Mouse (Mus musculus): ENCODE results near the gene Asb6. TPM values are rescaled to one million over a fixed set of nuclear protein-coding genes. Genes with fewer than 3 reads are reported as not detected.

Gene Asb6
- 23.5 and 31.7 TPM in 2 replicates for polyA plus RNA-seq (2012; rRNA removed)

DNA sequence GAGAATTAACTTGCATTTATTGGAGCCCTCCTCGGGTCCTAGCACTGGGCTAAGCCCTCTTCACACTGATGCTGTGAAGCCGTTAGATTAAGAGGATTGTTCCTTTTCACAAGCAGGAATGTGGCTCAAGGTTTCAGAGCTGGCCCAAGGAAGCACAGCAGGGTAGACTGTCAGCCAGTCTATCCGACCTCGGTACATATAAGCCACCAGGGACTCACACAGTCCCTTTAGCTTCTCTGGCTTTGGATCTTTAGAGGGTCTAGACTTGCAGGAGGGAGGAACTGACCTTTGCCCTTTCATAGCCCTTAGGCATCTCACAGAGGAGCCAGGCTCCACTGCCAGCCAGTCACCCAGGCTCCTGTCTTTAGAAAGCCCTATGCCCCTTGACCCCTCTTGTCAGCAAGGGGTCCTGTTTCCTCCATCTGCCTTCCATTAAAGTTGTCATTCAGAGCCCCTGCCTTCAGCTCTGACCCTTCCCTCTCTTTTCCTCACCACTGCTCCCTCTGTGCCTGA is at the start of gene Asb6:
Gene Asb6, minus strand, starts transcription at position 51 of the 513 bp plus-strand sequence.
- Histone ChIP-seq H3K36me3 (ENCODE audit: control insufficient read depth, insufficient read depth, low read length) (peaks cover 2% of the 10 kb centered on the region; the same call in 1 of the 2 replicates), H3K4me1 (ENCODE audit: control insufficient read depth, insufficient read depth, insufficient read length, low read length) (peaks cover 9% of the 10 kb centered on the region), H3K27me3 (ENCODE audit: control insufficient read depth, insufficient read depth, low read length) (no peaks in the 10 kb centered on the region), H3K27ac (ENCODE audit: insufficient read depth, low read depth, low read length) (no peak within 1 kb of the TSS), H3K4me3 (ENCODE audit: low read depth, low read length) (no peak within 1 kb of the TSS)
- WGBS: 52% methylated on average over 4 of the region's 4 CpGs
- no peak for TF ChIP-seq POLR2A (IDR thresholded peaks at IDR 0.05; ENCODE audit: low read depth, low read length)
- TF ChIP-seq CTCF (IDR thresholded peaks at IDR 0.05; ENCODE audit: extremely low read depth, insufficient read length, insufficient replicate concordance, low read depth, low read length): no peak

DNA sequence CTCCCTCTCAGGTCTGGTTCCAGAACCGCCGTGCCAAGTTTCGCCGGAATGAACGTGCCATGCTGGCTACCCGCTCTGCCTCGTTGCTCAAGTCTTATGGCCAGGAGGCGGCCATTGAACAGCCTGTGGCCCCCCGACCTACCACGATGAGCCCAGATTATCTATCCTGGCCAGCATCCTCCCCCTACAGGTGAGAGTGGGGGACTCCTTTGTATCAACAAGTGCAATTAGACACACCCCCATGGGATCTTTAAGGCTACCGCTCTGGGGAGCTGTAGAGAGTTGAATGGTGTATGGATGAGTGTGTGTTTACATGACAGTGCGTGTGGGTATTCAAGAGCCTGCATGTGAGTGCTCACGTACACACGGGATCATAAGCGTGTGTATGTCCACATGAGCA is 49.3 kb upstream of the Asb6 start:
- TF ChIP-seq CTCF (IDR thresholded peaks at IDR 0.05; ENCODE audit: extremely low read depth, insufficient read length, insufficient replicate concordance, low read depth, low read length) (no peak), POLR2A (IDR thresholded peaks at IDR 0.05; ENCODE audit: low read depth, low read length) (no peak)
- Histone ChIP-seq H3K27me3 (ENCODE audit: control insufficient read depth, insufficient read depth, low read length) (no peaks in the 10 kb centered on the region), H3K27ac (ENCODE audit: insufficient read depth, low read depth, low read length) (no peak overlapping the region), H3K4me3 (ENCODE audit: low read depth, low read length) (no peak overlapping the region), H3K4me1 (ENCODE audit: control insufficient read depth, insufficient read depth, insufficient read length, low read length) (no peaks in the 10 kb centered on the region; the same call in 1 of the 2 replicates), H3K36me3 (ENCODE audit: control insufficient read depth, insufficient read depth, low read length) (no peaks in the 10 kb centered on the region)
- 86% methylated on average over 15 of the region's 15 CpGs for WGBS

DNA sequence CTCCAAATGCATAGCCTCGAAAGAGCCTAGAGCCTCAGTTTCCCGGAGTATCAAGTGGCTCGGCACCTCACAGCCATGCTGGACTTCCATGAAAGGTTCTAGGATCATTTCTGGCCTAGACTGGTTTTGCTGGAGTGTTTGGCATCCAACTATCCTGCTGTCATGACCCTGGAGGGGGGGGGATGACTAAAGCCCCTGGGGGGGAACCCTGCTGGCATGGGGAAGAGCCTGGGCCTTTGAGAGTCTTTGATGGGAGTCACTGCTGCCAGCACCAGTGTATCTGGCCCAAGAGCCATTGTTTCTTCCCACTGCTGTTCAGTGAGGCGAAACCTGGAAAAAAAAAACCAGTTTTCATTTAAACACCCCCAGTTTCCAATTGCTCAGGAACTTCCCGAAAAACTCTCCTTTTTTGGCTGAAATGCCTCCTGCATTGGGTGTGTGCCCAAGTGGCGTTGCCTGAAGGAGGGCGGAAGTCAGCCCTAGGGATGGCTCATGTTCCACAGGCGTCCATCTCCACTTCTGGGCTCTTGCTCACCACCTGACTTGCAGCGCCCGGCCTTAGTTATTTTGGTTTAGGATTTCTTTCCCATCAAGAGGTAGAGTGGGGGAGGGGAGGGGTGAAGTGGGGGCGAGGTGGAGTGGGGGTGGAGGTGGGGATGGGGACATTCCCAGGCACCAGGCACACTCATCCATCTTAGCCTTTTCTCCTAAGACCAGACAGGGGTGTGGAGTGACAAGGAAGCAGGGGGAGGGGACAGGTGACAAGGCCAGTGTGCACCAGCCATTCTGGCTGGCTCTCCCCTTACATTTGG is 45.7 kb upstream of the Asb6 start:
- Histone ChIP-seq H3K27ac (ENCODE audit: insufficient read depth, low read depth, low read length) (no peak overlapping the region), H3K36me3 (ENCODE audit: control insufficient read depth, insufficient read depth, low read length) (no peaks in the 10 kb centered on the region), H3K4me3 (ENCODE audit: low read depth, low read length) (no peak overlapping the region), H3K4me1 (ENCODE audit: control insufficient read depth, insufficient read depth, insufficient read length, low read length) (no peaks in the 10 kb centered on the region), H3K27me3 (ENCODE audit: control insufficient read depth, insufficient read depth, low read length) (no peaks in the 10 kb centered on the region)
- TF ChIP-seq POLR2A (IDR thresholded peaks at IDR 0.05; ENCODE audit: low read depth, low read length) (no peak), CTCF (IDR thresholded peaks at IDR 0.05; ENCODE audit: extremely low read depth, insufficient read length, insufficient replicate concordance, low read depth, low read length) (no peak)
- 65% methylated on average over 11 of the region's 11 CpGs for WGBS

DNA sequence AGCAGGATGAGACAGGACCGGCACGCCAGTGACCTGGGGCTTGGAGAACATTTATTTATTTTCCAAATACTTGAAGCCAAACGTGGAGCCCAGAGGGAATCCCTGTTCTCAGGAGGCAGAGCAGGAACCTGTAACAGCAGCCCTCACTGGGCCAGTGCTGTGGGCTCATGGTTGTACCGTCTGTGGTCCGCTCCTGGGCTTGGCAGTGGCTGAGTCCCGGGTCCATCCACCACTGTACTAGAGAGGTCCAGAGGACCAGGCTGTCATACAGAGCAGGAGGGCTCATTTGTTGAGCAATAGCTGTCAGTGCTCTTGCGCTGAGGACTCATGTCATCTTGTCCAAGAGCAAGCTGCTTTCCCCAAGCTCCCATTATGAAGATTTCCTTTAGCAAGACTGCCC is 45.0 kb upstream of the Asb6 start:
- no peaks in the 10 kb centered on the region for H3K4me1 ChIP-seq (ENCODE audit: control insufficient read depth, insufficient read depth, insufficient read length, low read length)
- H3K4me3 ChIP-seq (ENCODE audit: low read depth, low read length): no peak overlapping the region
- no peaks in the 10 kb centered on the region for H3K36me3 ChIP-seq (ENCODE audit: control insufficient read depth, insufficient read depth, low read length)
- H3K27me3 ChIP-seq (ENCODE audit: control insufficient read depth, insufficient read depth, low read length): no peaks in the 10 kb centered on the region
- no peak for TF ChIP-seq CTCF (IDR thresholded peaks at IDR 0.05; ENCODE audit: extremely low read depth, insufficient read length, insufficient replicate concordance, low read depth, low read length)
- TF ChIP-seq POLR2A (IDR thresholded peaks at IDR 0.05; ENCODE audit: low read depth, low read length): no peak
- 70% methylated on average over 7 of the region's 7 CpGs for WGBS
- no peak overlapping the region for H3K27ac ChIP-seq (ENCODE audit: insufficient read depth, low read depth, low read length)

DNA sequence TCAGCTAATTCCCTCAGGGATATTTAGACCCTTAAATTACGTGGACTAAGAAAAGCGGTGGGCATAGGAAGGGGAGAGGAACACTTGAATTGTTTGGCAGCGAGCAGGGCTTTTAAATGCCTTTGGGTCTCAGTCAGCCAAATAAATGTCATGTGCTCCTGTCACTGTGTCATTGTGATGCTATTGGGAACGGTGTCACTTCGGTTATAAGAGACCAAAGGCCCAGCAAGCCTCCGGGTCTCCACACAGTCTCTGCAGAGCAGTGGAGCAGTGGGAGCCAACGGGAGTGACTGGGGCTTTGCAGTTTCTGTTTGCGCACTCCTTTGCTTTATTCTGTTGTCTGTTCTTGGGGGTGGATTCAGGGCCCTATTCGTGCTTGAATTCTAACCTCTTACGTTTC is 44.3 kb upstream of the Asb6 start:
- no peaks in the 10 kb centered on the region for H3K4me1 ChIP-seq (ENCODE audit: control insufficient read depth, insufficient read depth, insufficient read length, low read length)
- no peak for TF ChIP-seq CTCF (IDR thresholded peaks at IDR 0.05; ENCODE audit: extremely low read depth, insufficient read length, insufficient replicate concordance, low read depth, low read length)
- TF ChIP-seq POLR2A (IDR thresholded peaks at IDR 0.05; ENCODE audit: low read depth, low read length): no peak

DNA sequence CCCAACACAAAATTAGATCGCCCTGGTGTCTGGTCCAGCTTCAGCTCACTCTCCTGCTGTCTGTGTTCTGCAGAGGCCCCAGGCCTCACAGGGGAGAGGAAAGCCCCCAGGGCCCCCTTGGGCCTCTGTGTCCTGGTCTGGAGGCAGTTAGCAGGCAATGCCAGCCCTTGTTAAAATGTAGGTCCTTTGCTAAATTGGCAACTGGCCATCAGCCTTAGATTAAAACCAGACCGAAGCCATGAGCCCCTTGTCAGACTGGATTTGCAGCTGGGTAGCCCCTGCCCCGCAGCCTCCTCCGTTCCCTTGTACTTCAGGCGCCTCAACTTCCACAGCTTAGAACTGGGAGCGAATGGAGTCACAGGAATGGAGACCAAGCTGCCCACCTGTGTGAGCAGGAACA is 42.5 kb upstream of the Asb6 start:
- Histone ChIP-seq H3K27ac (ENCODE audit: insufficient read depth, low read depth, low read length) (no peak overlapping the region), H3K4me1 (ENCODE audit: control insufficient read depth, insufficient read depth, insufficient read length, low read length) (no peaks in the 10 kb centered on the region), H3K36me3 (ENCODE audit: control insufficient read depth, insufficient read depth, low read length) (no peaks in the 10 kb centered on the region), H3K27me3 (ENCODE audit: control insufficient read depth, insufficient read depth, low read length) (no peaks in the 10 kb centered on the region), H3K4me3 (ENCODE audit: low read depth, low read length) (no peak overlapping the region)
- WGBS: 80% methylated on average over 6 of the region's 6 CpGs
- TF ChIP-seq POLR2A (IDR thresholded peaks at IDR 0.05; ENCODE audit: low read depth, low read length) (no peak), CTCF (IDR thresholded peaks at IDR 0.05; ENCODE audit: extremely low read depth, insufficient read length, insufficient replicate concordance, low read depth, low read length) (no peak)

More for the DNA sequence above, 44.3 kb upstream of the Asb6 start:
- 56% methylated on average over 10 of the region's 10 CpGs for WGBS
- Histone ChIP-seq H3K27me3 (ENCODE audit: control insufficient read depth, insufficient read depth, low read length) (no peaks in the 10 kb centered on the region), H3K4me3 (ENCODE audit: low read depth, low read length) (no peak overlapping the region), H3K36me3 (ENCODE audit: control insufficient read depth, insufficient read depth, low read length) (no peaks in the 10 kb centered on the region), H3K27ac (ENCODE audit: insufficient read depth, low read depth, low read length) (no peak overlapping the region)

DNA sequence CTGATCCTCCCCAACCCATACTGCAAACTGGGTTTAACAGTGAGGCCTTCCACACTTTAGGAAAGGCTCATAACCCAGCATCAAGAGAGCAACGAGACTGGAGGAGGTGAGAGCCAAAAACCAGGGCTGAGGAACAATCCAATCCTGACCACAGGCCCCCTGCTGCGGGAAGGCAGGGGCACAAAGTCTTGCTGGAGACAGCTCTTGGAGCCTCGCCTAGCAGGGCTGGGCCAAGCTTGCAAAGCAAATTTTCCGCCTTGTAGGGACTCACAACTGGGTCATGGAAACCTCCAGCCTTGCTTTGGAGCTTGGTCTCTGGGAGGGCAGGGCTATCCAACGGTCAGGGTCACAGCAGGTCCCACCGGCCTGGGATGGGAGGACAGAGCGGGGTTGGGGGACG is 40.7 kb upstream of the Asb6 start:
- Histone ChIP-seq H3K36me3 (ENCODE audit: control insufficient read depth, insufficient read depth, low read length) (no peaks in the 10 kb centered on the region), H3K27me3 (ENCODE audit: control insufficient read depth, insufficient read depth, low read length) (no peaks in the 10 kb centered on the region), H3K4me3 (ENCODE audit: low read depth, low read length) (no peak overlapping the region), H3K27ac (ENCODE audit: insufficient read depth, low read depth, low read length) (no peak overlapping the region), H3K4me1 (ENCODE audit: control insufficient read depth, insufficient read depth, insufficient read length, low read length) (no peaks in the 10 kb centered on the region)
- WGBS: 70% methylated on average over 8 of the region's 8 CpGs
- TF ChIP-seq CTCF (IDR thresholded peaks at IDR 0.05; ENCODE audit: extremely low read depth, insufficient read length, insufficient replicate concordance, low read depth, low read length): no peak
- TF ChIP-seq POLR2A (IDR thresholded peaks at IDR 0.05; ENCODE audit: low read depth, low read length): no peak

All from small intestine, adult 2 months (tissue).